Mouse (Mus musculus) erythroblast, embryonic 14.5 days (primary cell): ENCODE measurements at regions not wholly inside any gene's neighbourhood (a gene's known extent, or its start where the extent isn't known, plus 50 kb on each side); places are given as distances from the start of the nearest gene placed in this dataset.

Experiments used
- H3K27me3 ChIP-seq: 2 replicates; pipeline ENCODE4 v1.6.1; 2012; ENCODE audit warnings: inconsistent platforms; ENCODE audit not compliant: control insufficient read depth
- H3K36me3 ChIP-seq: 2 replicates; pipeline ENCODE4 v1.6.1; 2012; ENCODE audit warnings: mild to moderate bottlenecking, inconsistent platforms; ENCODE audit not compliant: control insufficient read depth
- H3K4me1 ChIP-seq: 2 replicates; pipeline ENCODE4 v1.6.1; 2012; ENCODE audit warnings: inconsistent platforms; ENCODE audit not compliant: control insufficient read depth
- H3K4me3 ChIP-seq: replicated peaks from 2 replicates; pipeline ENCODE3; 2012; ENCODE audit warnings: moderate library complexity, mild to moderate bottlenecking, inconsistent platforms
- H3K9me3 ChIP-seq: 2 replicates; pipeline ENCODE4 v1.6.1; 2012; ENCODE audit warnings: low read length, inconsistent platforms, mixed read lengths; ENCODE audit not compliant: control insufficient read depth
- GATA1 ChIP-seq: IDR thresholded peaks from 2 replicates; pipeline ENCODE4 v1.6.1; 2012; ENCODE audit warnings: low read length, inconsistent platforms, mixed read lengths
- TAL1 ChIP-seq: IDR thresholded peaks from 3 replicates; pipeline ENCODE4 v1.6.1; 2012; ENCODE audit warnings: low read length, inconsistent platforms, mixed read lengths

GRCm38 (mm10) chr3:41408423-41408820 is 147.1 kb upstream of the Jade1 start:
- Histone ChIP-seq H3K36me3 (no peaks in the 10 kb centered on the region), H3K4me1 (no peaks in the 10 kb centered on the region), H3K4me3 (no peak overlapping the region), H3K27me3 (no peaks in the 10 kb centered on the region), H3K9me3 (no peaks in the 10 kb centered on the region)
- TF ChIP-seq TAL1 (no peak), GATA1 (no peak)

GRCm38 (mm10) chr3:41407988-41408387 is 147.5 kb upstream of the Jade1 start:
- H3K4me1 ChIP-seq: no peaks in the 10 kb centered on the region
- TF ChIP-seq TAL1 (no peak), GATA1 (no peak)
- no peaks in the 10 kb centered on the region for H3K36me3 ChIP-seq
- H3K9me3 ChIP-seq: no peaks in the 10 kb centered on the region
- no peaks in the 10 kb centered on the region for H3K27me3 ChIP-seq
- no peak overlapping the region for H3K4me3 ChIP-seq

GRCm38 (mm10) chr3:41407520-41407919 is 148.0 kb upstream of the Jade1 start:
- H3K9me3 ChIP-seq: no peaks in the 10 kb centered on the region
- H3K27me3 ChIP-seq: no peaks in the 10 kb centered on the region
- H3K36me3 ChIP-seq: no peaks in the 10 kb centered on the region
- no peak overlapping the region for H3K4me3 ChIP-seq
- H3K4me1 ChIP-seq: no peaks in the 10 kb centered on the region
- TF ChIP-seq GATA1 (no peak), TAL1 (no peak)

GRCm38 (mm10) chr3:41401881-41402280 is 153.7 kb upstream of the Jade1 start:
- no peak for TF ChIP-seq GATA1
- no peaks in the 10 kb centered on the region for H3K9me3 ChIP-seq

GRCm38 (mm10) chr3:41389868-41390267 is 165.7 kb upstream of the Jade1 start:
- Histone ChIP-seq H3K9me3 (no peaks in the 10 kb centered on the region), H3K4me1 (no peaks in the 10 kb centered on the region), H3K4me3 (no peak overlapping the region), H3K36me3 (no peaks in the 10 kb centered on the region), H3K27me3 (no peaks in the 10 kb centered on the region)
- TF ChIP-seq GATA1 (no peak), TAL1 (no peak)

More at GRCm38 (mm10) chr3:41401881-41402280, 153.7 kb upstream of the Jade1 start:
- Histone ChIP-seq H3K36me3 (no peaks in the 10 kb centered on the region), H3K4me1 (no peaks in the 10 kb centered on the region), H3K27me3 (no peaks in the 10 kb centered on the region), H3K4me3 (no peak overlapping the region)

GRCm38 (mm10) chr3:41387469-41388212 is 167.9 kb upstream of the Jade1 start:
- no peak for TF ChIP-seq TAL1
- TF ChIP-seq GATA1: no peak
- no peaks in the 10 kb centered on the region for H3K9me3 ChIP-seq
- H3K4me1 ChIP-seq: no peaks in the 10 kb centered on the region
- no peaks in the 10 kb centered on the region for H3K27me3 ChIP-seq
- no peak overlapping the region for H3K4me3 ChIP-seq
- no peaks in the 10 kb centered on the region for H3K36me3 ChIP-seq

- no peaks in the 10 kb centered on the region for H3K27me3 ChIP-seq
- no peaks in the 10 kb centered on the region for H3K9me3 ChIP-seq
- no peak overlapping the region for H3K4me3 ChIP-seq
- H3K36me3 ChIP-seq: no peaks in the 10 kb centered on the region
- TF ChIP-seq TAL1: no peak
- TF ChIP-seq GATA1: no peak
- H3K4me1 ChIP-seq: no peaks in the 10 kb centered on the region
Observed at GRCm38 (mm10) chr3:41386299-41386698, 169.2 kb upstream of the Jade1 start.

- Histone ChIP-seq H3K27me3 (no peaks in the 10 kb centered on the region), H3K9me3 (no peaks in the 10 kb centered on the region), H3K4me1 (no peaks in the 10 kb centered on the region), H3K36me3 (no peaks in the 10 kb centered on the region), H3K4me3 (no peak overlapping the region)
- TF ChIP-seq TAL1 (no peak), GATA1 (no peak)
Observed at GRCm38 (mm10) chr3:41384410-41384809, 171.1 kb upstream of the Jade1 start.

GRCm38 (mm10) chr3:41378576-41378975 is 177.0 kb upstream of the Jade1 start:
- H3K9me3 ChIP-seq: no peaks in the 10 kb centered on the region
- H3K36me3 ChIP-seq: no peaks in the 10 kb centered on the region
- H3K4me1 ChIP-seq: no peaks in the 10 kb centered on the region
- TF ChIP-seq TAL1 (no peak), GATA1 (no peak)
- no peaks in the 10 kb centered on the region for H3K27me3 ChIP-seq
- H3K4me3 ChIP-seq: no peak overlapping the region

GRCm38 (mm10) chr3:41377826-41378406 is 177.6 kb upstream of the Jade1 start:
- TF ChIP-seq TAL1: no peak
- Histone ChIP-seq H3K4me1 (no peaks in the 10 kb centered on the region), H3K4me3 (no peak overlapping the region), H3K9me3 (no peaks in the 10 kb centered on the region), H3K27me3 (no peaks in the 10 kb centered on the region), H3K36me3 (no peaks in the 10 kb centered on the region)
